9 mouse cellular contexts compared by ENCODE assay signal in genomic region chr7:25209161-25209622, GRCm38 (mm10). TPM values are rescaled to one million over a fixed set of nuclear protein-coding genes. Genes with fewer than 3 reads are reported as not detected.
DNase-seq lines count a peak whose midpoint lies in the region.
"Had no signal": no experiment of that assay in that cellular context is flagged by ENCODE, and none has a peak within 500 bp of the region (broad histone marks: within the 10 kb centered on the region; RNA-seq: fewer than 3 reads in every experiment).

No protein-coding gene starts in this region.

- peak; percentile 31 to 65 for DNase-seq in lung, adult 18-20 months
- DNase-seq in lung, postnatal 14 days = no peak
- peak; percentile 34 for DNase-seq in T-cell, adult 2 months (ENCODE audit: low spot score)
- DNase-seq in liver = peak; percentile 81
- DNase-seq in spleen, postnatal 4 days (ENCODE audit: low spot score in 2 of 2) = peak; percentile 59 to 74
- DNase-seq in gastrocnemius, adult 8-10 months (ENCODE audit: low spot score in 2 of 2) = no peak
- no peak for DNase-seq in right cerebral cortex, postnatal 25 days
- DNase-seq in cerebellum, adult 9-10 months = no peak
- DNase-seq: thymus, postnatal 14 days had no signal

RNA-seq across cellular contexts. Expression of gene Dedd2, which starts 11.2 kb away (rescaled TPM):
- 1 to 10 TPM; 8.0 to 9.2 (median 8.6) TPM for total RNA-seq in gastrocnemius, adult 8-10 months (2022)

RNA-seq across cellular contexts. Expression of gene Zfp526, which starts 12.0 kb away (rescaled TPM):
- 1 to 10 TPM; 5.5 to 6.4 (median 6.1) TPM for total RNA-seq in gastrocnemius, adult 8-10 months (2022)

RNA-seq across cellular contexts. Expression of gene Gsk3a, which starts 28.5 kb away (rescaled TPM):
- total RNA-seq in gastrocnemius, adult 8-10 months (2022) = 10 to 100 TPM; 87.5 to 93.5 (median 90.1) TPM

RNA-seq across cellular contexts. Expression of gene Pou2f2, which starts 29.7 kb away (rescaled TPM):
- under 1 TPM in 2 of 4 experiments, not detected in 2; 0.02 to 0.24 TPM for total RNA-seq in gastrocnemius, adult 8-10 months (2022)

RNA-seq across cellular contexts. Expression of gene Erf, which starts 41.4 kb away (rescaled TPM):
- total RNA-seq in gastrocnemius, adult 8-10 months (2022) = 1 to 10 TPM; 4.2 to 5.8 (median 5.7) TPM

Comparison
In these comparisons a context has a peak if more than half of its experiments do, and no peak if none do; other contexts are left out.
1. DNase-seq: peak in lung, adult 18-20 months (2 of 2), T-cell, adult 2 months (single experiment), liver (single experiment) and spleen, postnatal 4 days (2 of 2); none in lung, postnatal 14 days (single experiment), gastrocnemius, adult 8-10 months (0 of 2), right cerebral cortex, postnatal 25 days (single experiment) and cerebellum, adult 9-10 months (single experiment).